Mouse (Mus musculus): ENCODE data around the gene Tpcn2. TPM values are rescaled to one million over a fixed set of nuclear protein-coding genes. Genes with fewer than 3 reads are reported as not detected.

Gene Tpcn2
- polyA plus RNA-seq, 1 experiment: 3.9 TPM

DNA sequence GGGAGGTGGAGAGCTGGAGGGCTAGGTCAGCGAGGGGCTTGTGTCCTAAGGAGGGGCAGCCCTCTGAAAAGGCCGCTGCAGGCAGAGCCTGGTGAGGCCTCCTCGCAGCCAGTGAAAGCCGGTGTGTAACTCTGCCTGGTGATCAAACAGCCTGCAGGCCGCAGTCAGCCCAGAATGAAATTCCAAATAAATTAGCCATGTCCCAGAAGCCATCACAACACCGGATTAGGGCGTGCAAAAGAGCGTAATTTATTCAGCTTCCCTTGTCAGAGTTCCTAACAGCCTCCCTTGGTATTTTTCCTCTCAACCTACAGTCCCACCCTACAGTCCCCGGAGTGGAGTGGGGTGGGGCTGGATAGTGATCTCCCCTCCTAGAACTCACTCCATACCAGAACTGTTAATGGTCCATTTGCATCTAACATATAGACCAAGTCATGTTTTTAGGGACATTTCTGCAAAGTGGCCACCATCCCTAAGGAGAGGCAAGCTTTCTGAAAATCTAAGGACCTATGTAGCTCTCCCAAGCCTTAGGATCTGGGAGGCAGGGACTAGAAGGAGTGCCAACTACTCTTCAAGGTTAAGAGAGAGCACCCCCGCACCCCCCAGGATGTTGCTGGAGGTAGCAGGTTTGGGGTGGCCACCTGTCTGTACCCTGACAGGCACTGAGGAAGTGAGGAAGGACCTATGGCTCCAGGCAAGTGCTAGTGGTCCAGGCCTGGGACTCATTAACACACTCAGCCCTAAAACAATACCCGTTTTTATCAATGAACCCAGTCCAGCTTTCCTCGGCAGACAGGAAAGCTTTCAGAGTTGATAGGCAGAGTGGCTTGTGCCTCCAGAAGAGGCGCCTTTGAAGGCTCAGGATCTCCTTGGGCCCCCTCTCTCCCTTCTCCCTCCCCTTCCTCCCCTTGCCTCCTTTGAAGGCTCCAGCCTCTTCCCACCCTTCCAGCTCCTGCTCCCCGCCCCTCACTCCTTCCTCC lies 71.8 kb downstream of the Tpcn2 start:
- no peak overlapping the region for H3K4me3 ChIP-seq (replicated peaks)
- H3K9me3 ChIP-seq: no peaks in the 10 kb centered on the region
- peaks cover 75% of the 10 kb centered on the region for H3K27me3 ChIP-seq (replicated peaks)
- peaks cover 66% of the 10 kb centered on the region for H3K4me1 ChIP-seq
- H3K36me3 ChIP-seq (replicated peaks; ENCODE audit: low read length): no peaks in the 10 kb centered on the region
- no peak for TF ChIP-seq FLI1 (IDR thresholded peaks at IDR 0.05; ENCODE audit: low read length)
- TF ChIP-seq GATA1 (IDR thresholded peaks at IDR 0.05; ENCODE audit: borderline replicate concordance, low read length): no peak

DNA sequence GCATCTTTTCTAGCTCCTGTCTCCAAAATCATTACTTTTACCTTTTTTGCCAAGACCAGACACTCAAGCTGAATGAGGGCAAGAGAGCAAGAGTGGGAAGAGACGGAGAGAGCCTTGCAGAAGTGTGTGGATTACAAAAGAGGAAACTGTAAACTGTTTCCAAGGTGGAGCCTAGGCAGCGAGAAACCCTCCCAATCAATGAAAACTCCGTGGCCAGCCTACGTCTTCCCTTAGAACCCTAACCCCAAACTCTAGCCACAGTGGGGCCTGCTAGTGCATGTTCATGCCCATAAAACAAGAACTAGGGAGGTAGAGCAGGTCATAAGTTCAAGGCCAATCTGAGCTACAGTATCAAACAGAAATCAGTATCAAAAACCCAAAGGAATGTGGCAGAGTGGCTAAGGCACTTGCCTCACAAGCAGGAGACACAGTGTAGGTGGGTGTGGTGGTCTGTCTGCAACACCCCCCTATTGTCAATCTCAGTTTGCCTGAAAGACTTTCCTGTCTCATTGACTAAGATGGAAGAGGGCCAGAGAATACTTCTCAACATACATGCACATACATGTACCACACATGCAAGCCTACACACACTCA lies 73.2 kb downstream of the Tpcn2 start:
- Histone ChIP-seq H3K4me3 (replicated peaks) (no peak overlapping the region), H3K36me3 (replicated peaks; ENCODE audit: low read length) (no peaks in the 10 kb centered on the region), H3K27me3 (replicated peaks) (peaks cover 78% of the 10 kb centered on the region), H3K4me1 (peaks cover 69% of the 10 kb centered on the region), H3K9me3 (no peaks in the 10 kb centered on the region)
- no peak for TF ChIP-seq FLI1 (IDR thresholded peaks at IDR 0.05; ENCODE audit: low read length)
- no peak for TF ChIP-seq GATA1 (IDR thresholded peaks at IDR 0.05; ENCODE audit: borderline replicate concordance, low read length)

- no peak for TF ChIP-seq FLI1 (IDR thresholded peaks at IDR 0.05; ENCODE audit: low read length)
- TF ChIP-seq GATA1 (IDR thresholded peaks at IDR 0.05; ENCODE audit: borderline replicate concordance, low read length): no peak
- Histone ChIP-seq H3K27me3 (replicated peaks) (peaks cover 77% of the 10 kb centered on the region), H3K4me3 (replicated peaks) (no peak within 1 kb of the TSS), H3K4me1 (peaks cover 47% of the 10 kb centered on the region), H3K9me3 (no peaks in the 10 kb centered on the region), H3K36me3 (replicated peaks; ENCODE audit: low read length) (no peaks in the 10 kb centered on the region)
Measured at GRCm38 (mm10) chr7:145208006-145208405, 75.8 kb downstream of the Tpcn2 start, which contains the start of gene 1810010D01Rik. TSS of gene 1810010D01Rik (minus strand) at chr7:145208119.

GRCm38 (mm10) chr7:145206801-145207200 lies 77.0 kb downstream of the Tpcn2 start:
- peaks cover 7% of the 10 kb centered on the region for H3K9me3 ChIP-seq
- peaks cover 79% of the 10 kb centered on the region for H3K27me3 ChIP-seq (replicated peaks)
- H3K4me3 ChIP-seq (replicated peaks): no peak overlapping the region
- no peaks in the 10 kb centered on the region for H3K36me3 ChIP-seq (replicated peaks; ENCODE audit: low read length)
- H3K4me1 ChIP-seq: peaks cover 35% of the 10 kb centered on the region
- TF ChIP-seq FLI1 (IDR thresholded peaks at IDR 0.05; ENCODE audit: low read length) (no peak), GATA1 (IDR thresholded peaks at IDR 0.05; ENCODE audit: borderline replicate concordance, low read length) (no peak)

DNA sequence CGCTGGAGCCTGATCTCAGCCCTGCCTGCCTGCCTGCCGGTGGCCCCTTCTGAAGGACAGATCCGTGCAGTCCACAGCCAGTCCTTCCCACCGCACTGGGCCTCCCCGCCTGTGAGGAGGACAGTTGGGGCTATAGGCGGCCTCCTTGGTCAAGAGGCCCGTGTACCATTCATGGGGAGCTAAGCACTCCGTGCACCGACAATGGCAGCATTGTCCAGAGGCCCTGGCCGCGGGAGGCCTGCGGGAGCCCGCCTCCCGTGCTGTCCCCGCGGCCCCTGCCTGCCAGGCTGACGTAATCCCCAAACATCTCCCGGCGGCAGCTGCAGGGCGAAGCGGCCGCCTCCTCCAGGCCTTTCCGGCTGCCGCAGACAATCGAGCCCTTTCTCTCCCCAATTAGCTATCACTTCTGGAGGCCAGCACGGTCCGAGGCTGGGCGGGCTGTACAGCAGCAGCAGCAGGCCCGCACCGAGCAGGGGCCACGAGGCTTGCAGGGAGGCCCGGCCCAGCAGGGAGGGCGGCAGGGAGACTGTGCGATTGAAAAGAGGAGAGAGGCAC lies 77.7 kb downstream of the Tpcn2 start:
- Histone ChIP-seq H3K27me3 (replicated peaks) (peaks cover 82% of the 10 kb centered on the region), H3K36me3 (replicated peaks; ENCODE audit: low read length) (no peaks in the 10 kb centered on the region), H3K4me1 (peaks cover 31% of the 10 kb centered on the region), H3K4me3 (replicated peaks) (peak overlapping the region; percentile 2), H3K9me3 (peaks cover 14% of the 10 kb centered on the region)
- TF ChIP-seq GATA1 (IDR thresholded peaks at IDR 0.05; ENCODE audit: borderline replicate concordance, low read length): no peak
- TF ChIP-seq FLI1 (IDR thresholded peaks at IDR 0.05; ENCODE audit: low read length): no peak

DNA sequence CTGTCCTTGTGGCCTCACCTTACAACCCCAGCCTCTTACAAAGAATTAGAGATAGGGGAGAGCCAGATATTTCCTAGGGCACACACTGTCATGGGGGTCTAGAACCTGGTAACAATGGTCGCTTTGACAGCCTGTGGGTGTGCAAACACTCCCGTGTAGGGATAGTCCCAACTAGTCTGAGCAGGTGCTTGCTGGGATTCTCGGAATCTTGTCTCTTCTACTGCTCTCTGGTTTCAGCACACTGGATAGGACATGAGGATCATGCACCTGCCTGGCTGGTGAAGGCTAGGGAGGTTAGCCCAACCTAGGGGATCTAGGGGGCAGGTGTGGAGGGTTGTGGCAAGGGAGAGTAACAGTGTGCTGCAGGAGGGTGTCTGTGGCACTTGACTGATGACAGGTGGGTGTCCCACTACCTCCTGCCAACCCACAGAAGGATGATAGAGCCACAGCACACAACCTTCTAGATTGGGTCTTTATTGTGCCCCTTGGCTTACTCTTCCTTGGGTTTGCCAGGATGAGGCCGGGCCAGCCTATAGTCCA lies 78.4 kb downstream of the Tpcn2 start:
- peaks cover 78% of the 10 kb centered on the region for H3K27me3 ChIP-seq (replicated peaks)
- TF ChIP-seq FLI1 (IDR thresholded peaks at IDR 0.05; ENCODE audit: low read length) (no peak), GATA1 (IDR thresholded peaks at IDR 0.05; ENCODE audit: borderline replicate concordance, low read length) (no peak)
- H3K4me3 ChIP-seq (replicated peaks): no peak overlapping the region
- H3K36me3 ChIP-seq (replicated peaks; ENCODE audit: low read length): no peaks in the 10 kb centered on the region
- peaks cover 25% of the 10 kb centered on the region for H3K4me1 ChIP-seq
- H3K9me3 ChIP-seq: peaks cover 15% of the 10 kb centered on the region

DNA sequence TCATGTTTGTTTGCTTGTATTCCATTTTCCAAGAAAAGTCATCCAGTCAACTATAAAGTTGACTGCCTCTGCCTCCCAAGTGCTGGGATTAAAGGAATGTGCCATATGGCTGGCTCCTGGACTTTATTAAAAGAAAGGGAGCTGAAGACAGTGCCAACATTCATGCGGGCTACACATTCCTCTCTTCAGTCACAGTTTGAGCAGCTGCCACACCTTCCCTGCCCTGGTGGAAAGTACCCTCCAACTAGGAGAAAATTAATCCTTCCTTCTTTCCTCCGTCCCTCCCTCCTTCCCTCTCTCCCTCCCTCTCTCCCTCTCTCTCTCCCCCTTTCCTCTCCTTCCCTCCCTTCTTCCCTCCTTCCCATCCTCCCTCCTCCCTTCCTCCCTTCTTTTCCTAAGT lies 84.1 kb downstream of the Tpcn2 start:
- H3K4me3 ChIP-seq (replicated peaks): no peak overlapping the region
- H3K4me1 ChIP-seq: peaks cover 37% of the 10 kb centered on the region
- H3K9me3 ChIP-seq: peaks cover 15% of the 10 kb centered on the region
- no peaks in the 10 kb centered on the region for H3K36me3 ChIP-seq (replicated peaks; ENCODE audit: low read length)
- peaks cover 85% of the 10 kb centered on the region for H3K27me3 ChIP-seq (replicated peaks)
- no peak for TF ChIP-seq GATA1 (IDR thresholded peaks at IDR 0.05; ENCODE audit: borderline replicate concordance, low read length)
- no peak for TF ChIP-seq FLI1 (IDR thresholded peaks at IDR 0.05; ENCODE audit: low read length)

GRCm38 (mm10) chr7:145198223-145198714 lies 85.5 kb downstream of the Tpcn2 start:
- Histone ChIP-seq H3K36me3 (replicated peaks; ENCODE audit: low read length) (no peaks in the 10 kb centered on the region), H3K9me3 (peaks cover 15% of the 10 kb centered on the region), H3K27me3 (replicated peaks) (peaks cover 84% of the 10 kb centered on the region), H3K4me1 (peaks cover 52% of the 10 kb centered on the region), H3K4me3 (replicated peaks) (no peak overlapping the region)
- TF ChIP-seq GATA1 (IDR thresholded peaks at IDR 0.05; ENCODE audit: borderline replicate concordance, low read length): no peak
- no peak for TF ChIP-seq FLI1 (IDR thresholded peaks at IDR 0.05; ENCODE audit: low read length)

DNA sequence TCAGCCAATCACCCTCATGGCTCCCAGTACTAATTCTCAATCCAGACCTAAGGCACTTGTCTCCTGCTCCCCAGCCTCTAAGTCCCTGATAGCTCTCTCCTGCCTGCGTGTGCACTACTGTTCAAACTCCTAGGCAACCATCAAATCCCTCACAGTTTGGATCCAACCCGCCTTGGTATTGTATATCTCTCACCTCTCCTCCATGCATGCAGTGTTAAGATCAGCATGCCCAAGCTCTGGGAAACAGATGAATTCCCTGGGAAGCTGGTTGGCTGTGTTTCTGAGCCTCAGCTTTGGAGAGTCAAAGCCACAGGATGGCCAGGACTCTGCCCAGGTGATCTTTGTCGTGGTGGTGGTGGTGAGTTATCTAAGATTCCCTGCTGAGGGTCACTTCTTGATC lies 86.1 kb downstream of the Tpcn2 start:
- peaks cover 57% of the 10 kb centered on the region for H3K4me1 ChIP-seq
- peaks cover 84% of the 10 kb centered on the region for H3K27me3 ChIP-seq (replicated peaks)
- peaks cover 15% of the 10 kb centered on the region for H3K9me3 ChIP-seq
- no peaks in the 10 kb centered on the region for H3K36me3 ChIP-seq (replicated peaks; ENCODE audit: low read length)
- no peak overlapping the region for H3K4me3 ChIP-seq (replicated peaks)
- TF ChIP-seq GATA1 (IDR thresholded peaks at IDR 0.05; ENCODE audit: borderline replicate concordance, low read length) (no peak), FLI1 (IDR thresholded peaks at IDR 0.05; ENCODE audit: low read length) (no peak)

Measured in megakaryocyte, embryonic 14.5 days (primary cell).